Mouse (Mus musculus): ENCODE measurements at regions not wholly inside any gene's neighbourhood (a gene's known extent, or its start where the extent isn't known, plus 50 kb on each side); places are given as distances from the start of the nearest gene placed in this dataset.

DNA sequence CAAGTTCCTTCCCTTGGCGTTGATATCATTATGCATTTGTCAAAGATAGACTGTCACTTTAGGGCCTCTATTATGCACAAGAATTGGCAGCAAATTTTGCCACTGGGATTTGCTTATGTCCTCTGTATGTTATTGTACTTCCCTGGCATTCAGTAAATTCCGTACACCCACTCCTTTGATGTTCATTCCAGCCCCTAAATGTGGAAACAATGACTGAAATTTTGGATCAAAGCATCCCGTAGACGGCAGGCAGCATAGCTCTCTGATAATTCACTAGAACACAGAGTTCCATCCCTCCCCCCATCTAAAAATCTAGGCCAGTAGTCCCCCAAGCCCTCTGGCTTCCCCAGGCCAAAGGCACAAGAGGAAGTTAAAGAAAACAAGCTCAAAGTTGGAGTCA, 347.9 kb upstream of the Hnrnpa3 start:
- TF ChIP-seq CTCF (IDR thresholded peaks at IDR 0.05; ENCODE audit: low read depth) (no peak), EP300 (optimal IDR thresholded peaks at IDR 0.05) (no peak)

All from stomach, postnatal 0 days (tissue).